Mouse (Mus musculus) testis, adult 2 months (tissue): Measurements from ENCODE around the gene Fgf23.

Experiments used
- CTCF ChIP-seq: fragments of 200-500 bp; IDR thresholded peaks from 2 replicates; pipeline ENCODE4 v1.5.1; 2012; ENCODE audit warnings: low read depth, mild to moderate bottlenecking, inconsistent platforms, low read length, moderate library complexity; ENCODE audit not compliant: control insufficient read depth, insufficient read depth, insufficient replicate concordance
- POLR2A ChIP-seq: fragments of 200-500 bp; IDR thresholded peaks from 2 replicates; pipeline ENCODE4 v1.6.1; 2012; ENCODE audit warnings: low read depth, mild to moderate bottlenecking, inconsistent platforms, low read length, moderate library complexity; ENCODE audit not compliant: control insufficient read depth

- TF ChIP-seq CTCF (no peak), POLR2A (no peak)
Observed at GRCm38 (mm10) chr6:127130377-127130776, 57.7 kb downstream of the Fgf23 start.
